Mouse (Mus musculus) kidney, adult 2 months (tissue): Measurements from ENCODE around the gene Nus1.

Experiments used
- CTCF ChIP-seq: fragments of 200-500 bp; conservative IDR thresholded peaks from 2 replicates; pipeline ENCODE4 v1.5.1; 2011; ENCODE audit warnings: low read depth, mild to moderate bottlenecking, control low read depth, low read length, moderate library complexity, mixed read lengths; ENCODE audit not compliant: insufficient read depth, insufficient read length
- POLR2A ChIP-seq: fragments of 200-500 bp; IDR thresholded peaks from one replicate; pipeline ENCODE4 v1.6.1; 2011; ENCODE audit warnings: low read depth, low read length, control low read depth

GRCm38 (mm10) chr10:52423097-52423496 lies 5.8 kb downstream of the Nus1 start:
- peak; percentile 51 for TF ChIP-seq CTCF
- no peak for TF ChIP-seq POLR2A
